Mouse (Mus musculus) large intestine, adult 2 months (tissue): ENCODE measurements around the gene Igfn1. TPM values are rescaled to one million over a fixed set of nuclear protein-coding genes. Genes with fewer than 3 reads are reported as not detected.

Experiments
- DNase-seq: peaks from one replicate; pipeline ENCODE4 v3.0.0-alpha.2; 2012; ENCODE audit warnings: low read depth, low spot score
- WGBS: fragments of 180-500 bp; shearing (Covaris S2); methylation state at CpG from one replicate; pipeline ENCODE4 v1.1.7; 2018; 5-methylcytosine and 5-hydroxymethylcytosine counted together
- polyA plus RNA-seq: library from polyadenylated mRNA; depleted of rRNA; stranded (reverse); fragments of >200 nt; gene quantifications from 2 replicates; pipeline ENCODE4 v1.2.3, GENCODE M21; 2012; rRNA removed

Gene Igfn1
- polyA plus RNA-seq, result 0.16 TPM in 1 of 2 replicates, not detected in the other

DNA sequence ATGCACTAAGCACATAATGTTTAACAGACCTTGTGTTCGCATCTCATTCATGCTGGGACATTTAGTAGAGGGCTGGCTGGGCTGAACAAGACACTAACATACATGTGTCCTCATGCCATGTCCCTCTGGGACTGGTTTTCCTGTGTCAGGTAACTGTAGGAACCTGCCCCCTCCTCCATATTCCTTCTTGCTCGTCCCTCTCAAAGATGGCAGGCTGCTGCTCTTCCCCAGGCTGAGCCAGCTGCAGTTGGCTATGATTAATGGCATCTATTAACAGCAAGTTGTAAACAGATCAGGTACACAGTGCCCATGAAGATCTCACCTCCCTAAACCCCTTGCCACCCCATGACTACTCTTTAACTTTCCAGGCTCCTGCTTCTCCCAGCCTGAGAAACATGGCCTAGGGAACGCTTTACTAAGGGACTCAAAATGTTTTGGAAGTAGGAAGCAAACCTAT is at the start of gene Igfn1:
TSS of gene Igfn1 (minus strand) at position 51 of the 457 bp plus-strand sequence.
- 91% methylated on average over 3 of the region's 3 CpGs for WGBS
- DNase-seq, result no peak

- 86% methylated on average over 3 of the region's 3 CpGs for WGBS
- no peak for DNase-seq
These were observed 49.6 kb upstream of the Igfn1 start for GRCm38 (mm10) chr1:136055771-136056170.

DNA sequence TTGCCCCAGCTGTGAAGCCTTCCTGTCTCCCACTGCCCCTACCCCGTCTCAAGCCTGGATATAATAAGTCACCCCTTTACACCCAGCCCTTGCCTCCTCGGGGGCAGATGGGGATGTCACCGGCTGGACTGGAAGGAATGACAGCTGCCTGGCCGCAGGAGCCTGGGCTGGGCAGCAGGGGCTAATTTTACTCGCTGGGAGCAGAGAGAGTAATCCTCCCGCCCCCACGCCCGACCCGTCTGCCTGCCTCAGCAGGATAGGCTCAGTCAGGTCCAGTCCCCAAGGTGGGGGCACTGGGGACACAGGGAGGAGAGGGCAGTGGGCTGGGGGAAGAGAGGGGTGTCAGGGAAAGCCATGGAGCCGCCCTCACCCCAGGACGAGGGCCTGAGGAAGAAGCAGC is 46.4 kb upstream of the Igfn1 start, which contains the start of gene Cacna1s:
TSS of gene Cacna1s (plus strand) at position 204 of the 400 bp plus-strand sequence.
- no peak for DNase-seq
- WGBS, result 70% methylated on average over 11 of the region's 11 CpGs

GRCm38 (mm10) chr1:136051465-136051864 is 45.3 kb upstream of the Igfn1 start:
- DNase-seq, result no peak
- WGBS, result 2% methylated on average over 6 of the region's 6 CpGs

- 2% methylated on average over 36 of the region's 36 CpGs for WGBS
- no peak for DNase-seq
These were observed 44.8 kb upstream of the Igfn1 start for GRCm38 (mm10) chr1:136051013-136051315.

GRCm38 (mm10) chr1:136050312-136051012 is 44.3 kb upstream of the Igfn1 start, which contains the start of gene Ascl5:
Ascl5 (plus strand) TSS chr1:136050804.
- WGBS, result 26% methylated on average over 29 of the region's 29 CpGs
- DNase-seq, result no peak

- DNase-seq, result no peak
- 77% methylated on average over 9 of the region's 9 CpGs for WGBS
These were observed 41.8 kb upstream of the Igfn1 start for GRCm38 (mm10) chr1:136047894-136048293.

DNA sequence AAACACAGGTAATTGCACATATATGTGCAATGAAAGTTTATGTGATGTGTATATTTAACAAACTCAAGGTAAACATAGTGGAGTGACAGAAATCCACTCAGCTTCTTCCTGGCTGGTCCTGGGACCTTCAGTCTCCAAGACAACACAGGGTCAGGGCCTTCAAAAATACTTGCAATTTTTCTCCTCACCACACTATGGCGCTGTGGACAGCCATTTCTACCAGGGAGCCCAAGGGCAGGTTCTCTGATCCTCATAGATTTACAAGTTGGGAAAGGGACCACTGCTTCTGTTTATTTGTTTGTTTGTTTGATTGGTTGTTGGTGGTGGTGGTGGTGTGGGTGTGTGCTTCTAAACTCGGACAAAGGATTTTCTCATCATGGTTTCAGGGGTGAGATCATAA is 41.3 kb upstream of the Igfn1 start:
- WGBS, result 3% methylated on average over 2 of the region's 2 CpGs
- DNase-seq, result no peak

DNA sequence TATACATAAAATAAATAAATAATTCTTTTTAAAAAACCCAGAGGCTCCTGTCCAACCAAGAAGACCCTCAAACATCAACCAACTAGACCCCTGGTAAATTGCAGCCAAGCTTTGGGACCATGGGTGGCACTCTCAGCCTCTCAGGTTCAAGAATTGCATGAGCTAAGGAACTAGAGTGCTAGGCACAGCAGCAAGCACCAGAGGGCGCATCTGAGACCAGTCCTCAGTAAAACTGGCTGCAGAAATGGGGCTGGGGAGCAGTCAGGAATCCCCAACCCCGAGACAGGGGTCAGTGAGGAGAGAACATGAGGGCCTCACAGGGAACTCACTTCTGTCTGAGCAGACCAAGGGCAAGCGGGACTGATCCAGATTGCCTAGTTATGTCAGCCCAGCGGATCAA is 39.6 kb upstream of the Igfn1 start:
- DNase-seq, result no peak

DNA sequence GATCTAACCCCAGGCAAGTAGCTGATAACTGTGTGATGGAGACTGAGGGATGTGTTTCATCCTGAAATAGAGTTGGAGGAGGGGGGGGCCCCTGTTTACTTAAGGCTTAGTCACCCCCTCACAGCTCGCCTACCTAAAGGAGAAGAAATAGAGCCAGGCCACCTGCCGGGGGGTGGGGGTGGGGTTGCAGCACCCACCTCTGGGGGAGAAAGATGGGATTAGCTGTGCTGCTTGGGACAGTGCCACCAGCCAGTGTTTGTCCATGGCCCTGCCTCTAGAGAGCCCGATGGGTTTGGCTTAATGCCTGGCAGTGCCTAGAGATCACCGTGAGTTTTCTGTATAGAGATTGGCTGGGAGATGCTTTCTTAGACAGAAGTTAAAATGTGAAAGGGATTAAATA is 34.7 kb upstream of the Igfn1 start:
- 6% methylated on average over 4 of the region's 4 CpGs for whole genome bisulfite sequencing
- no peak for DNase-seq

More for the DNA sequence above, 39.6 kb upstream of the Igfn1 start:
- 18% methylated on average over 4 of the region's 4 CpGs for WGBS

GRCm38 (mm10) chr1:136040452-136040851 is 34.3 kb upstream of the Igfn1 start:
- WGBS, result 23% methylated on average over 11 of the region's 11 CpGs
- DNase-seq, result no peak

- WGBS, result 79% methylated on average over 5 of the region's 5 CpGs
- DNase-seq, result no peak
These were observed 32.8 kb upstream of the Igfn1 start for GRCm38 (mm10) chr1:136038746-136039538.

GRCm38 (mm10) chr1:136032961-136033360 is 26.8 kb upstream of the Igfn1 start:
- DNase-seq, result no peak

GRCm38 (mm10) chr1:136031697-136032096 is 25.6 kb upstream of the Igfn1 start:
- WGBS, result 79% methylated on average over 7 of the region's 8 CpGs

More at GRCm38 (mm10) chr1:136032961-136033360, 26.8 kb upstream of the Igfn1 start:
- 61% methylated on average over 7 of the region's 7 CpGs for WGBS

GRCm38 (mm10) chr1:136030201-136030600 is 24.1 kb upstream of the Igfn1 start:
- 82% methylated on average over 7 of the region's 7 CpGs for WGBS

More at GRCm38 (mm10) chr1:136031697-136032096, 25.6 kb upstream of the Igfn1 start:
- no peak for DNase-seq

GRCm38 (mm10) chr1:136018390-136019189 is 12.4 kb upstream of the Igfn1 start:
- 12% methylated on average over 24 of the region's 24 CpGs for WGBS

More at GRCm38 (mm10) chr1:136030201-136030600, 24.1 kb upstream of the Igfn1 start:
- DNase-seq, result no peak

GRCm38 (mm10) chr1:136017907-136018313 is 11.8 kb upstream of the Igfn1 start:
- under 1% methylated on average over 22 of the region's 22 CpGs for WGBS
- DNase-seq, result peak; percentile 85

More at GRCm38 (mm10) chr1:136018390-136019189, 12.4 kb upstream of the Igfn1 start:
- no peak for DNase-seq

GRCm38 (mm10) chr1:136017307-136017706 is 11.2 kb upstream of the Igfn1 start:
- no peak for DNase-seq
- WGBS, result 86% methylated on average over 2 of the region's 2 CpGs

GRCm38 (mm10) chr1:136014796-136015502 is 8.8 kb upstream of the Igfn1 start:
- 65% methylated on average over 2 of the region's 2 CpGs for WGBS
- no peak for DNase-seq
